Mouse (Mus musculus): Measurements from ENCODE around the gene Dock9. TPM values are rescaled to one million over a fixed set of nuclear protein-coding genes. Genes with fewer than 3 reads are reported as not detected.

Gene Dock9
- polyA plus RNA-seq, 1 experiment from 2014 or later: 13.7 TPM

DNA sequence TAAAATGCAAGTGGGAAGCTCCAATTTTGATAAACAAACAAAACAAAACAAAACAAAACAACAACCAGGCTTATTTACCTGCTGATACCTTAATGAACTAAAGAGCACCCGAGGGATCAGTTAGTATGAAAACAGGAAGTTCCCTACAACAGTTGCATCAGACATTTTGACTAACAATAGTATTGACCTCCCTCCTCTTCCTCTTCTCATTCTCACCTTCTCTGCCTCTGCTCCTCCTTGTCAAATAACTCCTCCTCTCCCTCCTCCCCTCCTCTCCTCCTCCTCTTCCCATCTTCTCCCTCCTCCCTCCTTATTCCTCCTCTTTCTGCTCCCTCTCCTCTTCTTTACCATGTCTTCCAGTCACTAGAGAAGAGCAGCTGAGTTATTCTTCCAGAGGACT, 270.4 kb downstream of the Dock9 start:
- in situ Hi-C loops (cut with MboI; ENCODE audit: low pct_unique_long_range_greater_than_20kb): no loop called here
- POLR2A ChIA-PET: no interaction called here
- CTCF ChIA-PET: no interaction called here
- ATAC-seq (no peak), DNase-seq (ENCODE audit: low read depth, low spot score) (no peak)
- TF ChIP-seq CTCF (IDR thresholded peaks at IDR 0.05): no peak
- H3K27me3 ChIP-seq: no peaks in the 10 kb centered on the region

GRCm38 (mm10) chr14:121521709-121522108, 275.9 kb downstream of the Dock9 start:
- peak; percentile 67 for DNase-seq (ENCODE audit: low read depth, low spot score)
- ChIA-PET POLR2A (no interaction called here), CTCF (no interaction called here)
- no peak for TF ChIP-seq CTCF (IDR thresholded peaks at IDR 0.05)
- peak; percentile 87 for ATAC-seq
- H3K27me3 ChIP-seq: no peaks in the 10 kb centered on the region
- in situ Hi-C loops (cut with MboI; ENCODE audit: low pct_unique_long_range_greater_than_20kb): no loop called here

DNA sequence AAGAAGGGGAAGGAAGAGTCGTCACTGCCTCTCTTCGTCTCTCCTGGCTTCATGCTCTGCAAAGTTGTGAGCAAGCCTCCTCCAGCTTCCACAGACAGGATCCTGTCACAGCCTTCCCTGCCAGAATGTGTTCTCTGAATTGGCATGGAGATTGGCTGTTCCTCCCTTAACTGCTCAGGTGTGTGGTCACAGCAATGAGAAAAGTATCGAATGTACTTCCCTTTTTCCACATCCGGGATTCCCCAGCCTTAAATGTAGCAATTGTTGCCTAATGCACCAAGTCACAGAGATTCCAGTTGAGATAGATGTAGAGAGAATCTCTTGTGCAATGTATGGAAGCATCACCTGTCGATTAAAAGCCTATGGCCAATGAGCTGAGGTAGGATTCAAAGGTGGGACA, 280.8 kb downstream of the Dock9 start:
- ATAC-seq (no peak), DNase-seq (ENCODE audit: low read depth, low spot score) (no peak)
- no peaks in the 10 kb centered on the region for H3K27me3 ChIP-seq
- in situ Hi-C loops (cut with MboI; ENCODE audit: low pct_unique_long_range_greater_than_20kb): no loop called here
- no peak for TF ChIP-seq CTCF (IDR thresholded peaks at IDR 0.05)
- ChIA-PET CTCF (no interaction called here), POLR2A (no interaction called here)

DNA sequence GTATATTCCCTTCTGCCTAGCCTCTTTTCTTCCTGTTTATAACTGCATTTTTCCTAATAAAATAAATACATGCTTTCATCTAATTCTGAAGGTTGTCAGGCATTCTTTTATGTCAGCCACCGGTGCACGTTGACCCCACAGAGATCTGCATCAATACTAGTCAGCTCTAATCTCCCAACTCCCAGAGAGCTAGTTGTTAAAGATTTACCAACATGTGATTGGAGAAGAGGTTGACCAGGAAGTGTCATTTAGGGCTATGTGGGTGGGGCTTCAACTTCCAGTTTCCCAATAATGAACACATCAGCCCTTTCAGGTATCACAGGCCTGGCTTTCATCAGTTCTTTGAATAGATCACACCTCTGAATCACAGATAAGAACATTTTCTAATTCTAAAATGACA, 288.7 kb downstream of the Dock9 start:
- DNase-seq (ENCODE audit: low read depth, low spot score) (no peak), ATAC-seq (no peak)
- peaks cover 6% of the 10 kb centered on the region for H3K27me3 ChIP-seq
- ChIA-PET POLR2A (no interaction called here), CTCF (interaction anchor here (1.3 kb wide), 1 partner anchor 53 kb away, joined by 5 read pairs; no protein-coding TSS in a partner anchor)
- in situ Hi-C loops (cut with MboI; ENCODE audit: low pct_unique_long_range_greater_than_20kb): no loop called here
- no peak for TF ChIP-seq CTCF (IDR thresholded peaks at IDR 0.05)

DNA sequence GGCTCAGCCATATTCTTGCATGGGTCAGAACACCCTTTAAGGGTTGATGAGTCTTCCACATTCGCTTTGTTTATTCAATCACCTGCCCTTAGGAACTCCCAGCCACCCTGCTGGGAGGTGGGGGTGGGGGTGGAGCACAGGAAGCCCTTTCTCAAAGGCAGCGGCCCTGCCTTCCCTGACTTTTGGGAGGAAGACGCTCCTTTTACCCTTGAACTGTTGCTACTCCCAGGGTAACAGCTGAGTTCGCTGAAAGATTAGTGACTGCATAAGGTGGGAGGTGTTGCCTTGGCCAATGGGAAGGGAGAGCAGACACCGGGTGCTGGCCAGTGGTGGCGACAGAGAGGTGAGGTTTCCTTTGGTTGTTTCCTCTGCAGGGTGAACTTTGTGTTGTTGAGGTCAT, 291.3 kb downstream of the Dock9 start:
- DNase-seq (ENCODE audit: low read depth, low spot score): no peak
- ChIA-PET CTCF (no interaction called here), POLR2A (no interaction called here)
- ATAC-seq: no peak
- peaks cover 6% of the 10 kb centered on the region for H3K27me3 ChIP-seq
- in situ Hi-C loops (cut with MboI; ENCODE audit: low pct_unique_long_range_greater_than_20kb): no loop called here
- no peak for TF ChIP-seq CTCF (IDR thresholded peaks at IDR 0.05)

DNA sequence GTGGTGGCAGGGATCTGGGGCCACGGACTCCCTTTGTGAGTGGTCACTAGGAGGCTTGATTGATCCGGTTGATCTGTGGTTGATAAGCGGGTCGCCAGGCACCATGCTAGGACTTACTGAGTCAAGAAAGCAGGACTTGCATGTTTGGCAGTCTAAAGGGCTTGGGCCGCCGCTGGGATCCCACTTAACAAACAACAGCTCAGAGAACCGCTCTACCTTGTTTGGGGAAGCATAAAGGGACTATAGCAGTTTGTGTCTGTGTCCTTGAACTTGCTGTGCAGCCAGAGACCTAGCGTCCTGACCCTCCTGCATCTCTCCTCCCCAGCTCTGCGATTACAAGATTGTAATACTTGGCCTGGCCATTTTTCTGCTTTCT, 292.2 kb downstream of the Dock9 start:
- ChIA-PET POLR2A (interaction anchor here (1.3 kb wide), 1 partner anchor 19 kb away, joined by 4 read pairs; no protein-coding TSS in a partner anchor), CTCF (no interaction called here)
- TF ChIP-seq CTCF (IDR thresholded peaks at IDR 0.05): no peak
- in situ Hi-C loops (cut with MboI; ENCODE audit: low pct_unique_long_range_greater_than_20kb): no loop called here
- no peak for ATAC-seq
- no peak for DNase-seq (ENCODE audit: low read depth, low spot score)
- H3K27me3 ChIP-seq: peaks cover 6% of the 10 kb centered on the region

- TF ChIP-seq CTCF (IDR thresholded peaks at IDR 0.05): no peak
- no peak for DNase-seq (ENCODE audit: low read depth, low spot score)
- ATAC-seq: no peak
- in situ Hi-C loops (cut with MboI; ENCODE audit: low pct_unique_long_range_greater_than_20kb): no loop called here
- ChIA-PET POLR2A (interaction anchor here (1.3 kb wide), 1 partner anchor 19 kb away, joined by 4 read pairs; no protein-coding TSS in a partner anchor), CTCF (no interaction called here)
- peaks cover 6% of the 10 kb centered on the region for H3K27me3 ChIP-seq
These were observed 292.7 kb downstream of the Dock9 start, which contains the start of gene Slc15a1 for GRCm38 (mm10) chr14:121504781-121505484. Gene Slc15a1, minus strand, starts transcription at chr14:121505252.

GRCm38 (mm10) chr14:121500577-121500976, 297.1 kb downstream of the Dock9 start:
- peaks cover 2% of the 10 kb centered on the region for H3K27me3 ChIP-seq
- CTCF ChIA-PET: interaction anchor here (1.5 kb wide), 1 partner anchor 9 kb away, joined by 6 read pairs; no protein-coding TSS in a partner anchor
- in situ Hi-C loops (cut with MboI; ENCODE audit: low pct_unique_long_range_greater_than_20kb): no loop called here
- POLR2A ChIA-PET: no interaction called here
- DNase-seq (ENCODE audit: low read depth, low spot score) (no peak), ATAC-seq (no peak)
- TF ChIP-seq CTCF (IDR thresholded peaks at IDR 0.05): no peak

- ATAC-seq (no peak), DNase-seq (ENCODE audit: low read depth, low spot score) (no peak)
- H3K27me3 ChIP-seq: peaks cover 7% of the 10 kb centered on the region
- in situ Hi-C loops (cut with MboI; ENCODE audit: low pct_unique_long_range_greater_than_20kb): no loop called here
- ChIA-PET CTCF (interaction anchor here (1.5 kb wide), 1 partner anchor 10 kb away, joined by 6 read pairs; no protein-coding TSS in a partner anchor), POLR2A (no interaction called here)
- no peak for TF ChIP-seq CTCF (IDR thresholded peaks at IDR 0.05)
These were observed 297.9 kb downstream of the Dock9 start for GRCm38 (mm10) chr14:121499769-121500168.

GRCm38 (mm10) chr14:121497800-121498199, 299.8 kb downstream of the Dock9 start:
- CTCF ChIA-PET: no interaction called here
- TF ChIP-seq CTCF (IDR thresholded peaks at IDR 0.05): no peak
- in situ Hi-C loops (cut with MboI; ENCODE audit: low pct_unique_long_range_greater_than_20kb): no loop called here
- DNase-seq (ENCODE audit: low read depth, low spot score) (no peak), ATAC-seq (no peak)
- H3K27me3 ChIP-seq: peaks cover 7% of the 10 kb centered on the region
- POLR2A ChIA-PET: no interaction called here

GRCm38 (mm10) chr14:121495741-121496140, 301.9 kb downstream of the Dock9 start:
- ATAC-seq (no peak), DNase-seq (ENCODE audit: low read depth, low spot score) (no peak)
- POLR2A ChIA-PET: no interaction called here
- no peak for TF ChIP-seq CTCF (IDR thresholded peaks at IDR 0.05)
- peaks cover 7% of the 10 kb centered on the region for H3K27me3 ChIP-seq
- CTCF ChIA-PET: interaction anchor here (0.6 kb wide), 1 partner anchor 82 kb away, joined by 3 read pairs; no protein-coding TSS in a partner anchor
- in situ Hi-C loops (cut with MboI; ENCODE audit: low pct_unique_long_range_greater_than_20kb): no loop called here

DNA sequence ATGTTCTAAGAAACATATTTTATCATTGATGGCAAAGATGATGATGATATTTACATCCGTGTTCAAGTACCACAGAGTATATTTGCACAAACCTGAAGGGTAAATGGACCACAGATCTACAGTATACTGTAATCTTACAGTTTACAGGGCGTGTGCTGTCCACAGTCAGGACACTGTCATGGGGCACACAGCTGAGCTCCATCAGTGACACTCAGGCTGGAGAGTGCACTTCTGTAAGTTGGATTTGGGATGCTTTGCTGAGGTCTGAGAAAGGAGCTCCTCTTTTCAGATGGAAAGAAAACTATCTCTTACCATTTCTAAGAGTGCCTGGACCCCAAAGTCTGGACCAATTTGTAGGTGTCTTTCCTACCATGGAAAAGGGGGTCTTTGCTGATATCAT, 302.5 kb downstream of the Dock9 start:
- ATAC-seq (no peak), DNase-seq (ENCODE audit: low read depth, low spot score) (no peak)
- CTCF ChIA-PET: no interaction called here
- in situ Hi-C loops (cut with MboI; ENCODE audit: low pct_unique_long_range_greater_than_20kb): no loop called here
- H3K27me3 ChIP-seq: peaks cover 7% of the 10 kb centered on the region
- TF ChIP-seq CTCF (IDR thresholded peaks at IDR 0.05): no peak
- POLR2A ChIA-PET: no interaction called here
